Mouse (Mus musculus) midbrain, embryonic 10.5 days (tissue): ENCODE results near the gene Gm20388. TPM values are rescaled to one million over a fixed set of nuclear protein-coding genes. Genes with fewer than 3 reads are reported as not detected.

Experiments
- DNase-seq: peaks from one replicate; pipeline ENCODE4 v3.0.0-alpha.2; 2017; ENCODE audit warnings: low spot score
- H3K27ac ChIP-seq: fragments of 300-500 bp; sonication (generic); replicated peaks from 2 replicates; pipeline ENCODE4 v1.5.1; 2016; ENCODE audit warnings: mild to moderate bottlenecking
- H3K27me3 ChIP-seq: fragments of 300-500 bp; sonication (generic); 2 replicates; pipeline ENCODE4 v1.6.1; 2016; ENCODE audit warnings: low read depth, mild to moderate bottlenecking; ENCODE audit not compliant: poor library complexity, severe bottlenecking
- H3K36me3 ChIP-seq: fragments of 300-500 bp; sonication (generic); 2 replicates; pipeline ENCODE4 v1.6.1; 2016; ENCODE audit warnings: mild to moderate bottlenecking, moderate library complexity
- H3K4me1 ChIP-seq: fragments of 300-500 bp; sonication (generic); 2 replicates; pipeline ENCODE4 v1.6.1; 2016
- H3K4me3 ChIP-seq: fragments of 300-500 bp; sonication (generic); 2 replicates; pipeline ENCODE4 v1.5.1; 2016; ENCODE audit warnings: mild to moderate bottlenecking, moderate library complexity
- H3K9me3 ChIP-seq: fragments of 300-500 bp; sonication (generic); replicated peaks from 2 replicates; pipeline ENCODE4 v1.6.1; 2016; ENCODE audit warnings: mild to moderate bottlenecking
- WGBS: fragments of 180-500 bp; shearing (Covaris S2); methylation state at CpG from one replicate; pipeline ENCODE4 v1.1.7; 2016; 5-methylcytosine and 5-hydroxymethylcytosine counted together
- polyA plus RNA-seq: library from polyadenylated mRNA; unstranded; fragments of >200 nt; fragmentation: Nextera tagmentation; extraction: Ambion mirVana; gene quantifications from 2 replicates; pipeline ENCODE4 v1.2.1, GENCODE M21; 2016

The Gm20388 gene
- polyA plus RNA-seq, 1 experiment from 2014 or later: 7.1 TPM

GRCm38 (mm10) chr8:121950749-121951655 is 2040.4 kb downstream of the Gm20388 start:
- Histone ChIP-seq H3K9me3 (no peaks in the 10 kb centered on the region), H3K4me3 (peak overlapping the region; percentile 98), H3K36me3 (peaks cover 35% of the 10 kb centered on the region), H3K27me3 (0 out of 2 replicates have a peak, but pooled peaks cover 5% of the 10 kb centered on the region), H3K27ac (peak overlapping the region; percentile 97), H3K4me1 (peaks cover 54% of the 10 kb centered on the region)
- whole genome bisulfite sequencing: 1% methylated on average over 97 of the region's 97 CpGs
- DNase-seq: peak; percentile 61

- Histone ChIP-seq H3K27me3 (0 out of 2 replicates have a peak, but pooled peaks cover 4% of the 10 kb centered on the region), H3K4me3 (peak overlapping the region; percentile 98), H3K36me3 (peaks cover 41% of the 10 kb centered on the region), H3K27ac (peak overlapping the region; percentile 97), H3K4me1 (peaks cover 52% of the 10 kb centered on the region), H3K9me3 (no peaks in the 10 kb centered on the region)
- no peak for DNase-seq
- WGBS: 41% methylated on average over 7 of the region's 7 CpGs
Observed at GRCm38 (mm10) chr8:121951656-121952009, 2041.0 kb downstream of the Gm20388 start.

GRCm38 (mm10) chr8:121952122-121952521 is 2041.5 kb downstream of the Gm20388 start:
- H3K9me3 ChIP-seq: no peaks in the 10 kb centered on the region
- H3K36me3 ChIP-seq: peaks cover 41% of the 10 kb centered on the region
- peaks cover 47% of the 10 kb centered on the region for H3K4me1 ChIP-seq
- peak overlapping the region; percentile 98 for H3K4me3 ChIP-seq
- H3K27ac ChIP-seq: no peak overlapping the region
- no peak for DNase-seq
- H3K27me3 ChIP-seq: no peaks in the 10 kb centered on the region

- H3K9me3 ChIP-seq: no peaks in the 10 kb centered on the region
- H3K27ac ChIP-seq: no peak overlapping the region
- no peak for DNase-seq
- H3K4me3 ChIP-seq: peak overlapping the region; percentile 98; the same call in 1 of the 2 replicates
- peaks cover 43% of the 10 kb centered on the region for H3K36me3 ChIP-seq
- H3K27me3 ChIP-seq: no peaks in the 10 kb centered on the region
- peaks cover 41% of the 10 kb centered on the region for H3K4me1 ChIP-seq
- 90% methylated on average over 7 of the region's 7 CpGs for WGBS
Observed at GRCm38 (mm10) chr8:121952800-121953199, 2042.2 kb downstream of the Gm20388 start.

- Histone ChIP-seq H3K36me3 (peaks cover 43% of the 10 kb centered on the region), H3K27ac (no peak overlapping the region), H3K4me1 (peaks cover 34% of the 10 kb centered on the region), H3K9me3 (no peaks in the 10 kb centered on the region), H3K4me3 (no peak overlapping the region), H3K27me3 (no peaks in the 10 kb centered on the region)
- 81% methylated on average over 3 of the region's 3 CpGs for WGBS
- DNase-seq: no peak
Observed at GRCm38 (mm10) chr8:121953821-121954545, 2043.3 kb downstream of the Gm20388 start.

- peaks cover 35% of the 10 kb centered on the region for H3K4me1 ChIP-seq
Observed at GRCm38 (mm10) chr8:121954981-121955555, 2044.4 kb downstream of the Gm20388 start.

GRCm38 (mm10) chr8:121955825-121956500 is 2045.3 kb downstream of the Gm20388 start:
- no peak for DNase-seq
- peaks cover 50% of the 10 kb centered on the region for H3K36me3 ChIP-seq
- H3K4me1 ChIP-seq: peaks cover 33% of the 10 kb centered on the region
- H3K27ac ChIP-seq: no peak overlapping the region
- no peaks in the 10 kb centered on the region for H3K27me3 ChIP-seq
- no peak overlapping the region for H3K4me3 ChIP-seq
- WGBS: 79% methylated on average over 1 of the region's 1 CpGs
- no peaks in the 10 kb centered on the region for H3K9me3 ChIP-seq

More at GRCm38 (mm10) chr8:121954981-121955555, 2044.4 kb downstream of the Gm20388 start:
- no peaks in the 10 kb centered on the region for H3K9me3 ChIP-seq
- H3K4me3 ChIP-seq: no peak overlapping the region
- no peaks in the 10 kb centered on the region for H3K27me3 ChIP-seq
- no peak overlapping the region for H3K27ac ChIP-seq
- WGBS: 89% methylated on average over 10 of the region's 10 CpGs
- H3K36me3 ChIP-seq: peaks cover 46% of the 10 kb centered on the region
- no peak for DNase-seq

GRCm38 (mm10) chr8:121958395-121958794 is 2047.8 kb downstream of the Gm20388 start:
- Histone ChIP-seq H3K4me3 (no peak overlapping the region), H3K27me3 (no peaks in the 10 kb centered on the region), H3K4me1 (peaks cover 15% of the 10 kb centered on the region), H3K36me3 (peaks cover 42% of the 10 kb centered on the region), H3K9me3 (no peaks in the 10 kb centered on the region), H3K27ac (no peak overlapping the region)
- 94% methylated on average over 1 of the region's 1 CpGs for WGBS
- no peak for DNase-seq

- Histone ChIP-seq H3K9me3 (no peaks in the 10 kb centered on the region), H3K36me3 (peaks cover 18% of the 10 kb centered on the region), H3K27ac (no peak overlapping the region), H3K4me1 (peaks cover 32% of the 10 kb centered on the region), H3K27me3 (no peaks in the 10 kb centered on the region), H3K4me3 (no peak overlapping the region)
- 90% methylated on average over 3 of the region's 3 CpGs for WGBS
- no peak for DNase-seq
Observed at GRCm38 (mm10) chr8:121962892-121963291, 2052.3 kb downstream of the Gm20388 start.

GRCm38 (mm10) chr8:121964716-121965512 is 2054.3 kb downstream of the Gm20388 start:
- peaks cover 15% of the 10 kb centered on the region for H3K36me3 ChIP-seq
- peaks cover 29% of the 10 kb centered on the region for H3K4me1 ChIP-seq
- DNase-seq: no peak
- H3K27ac ChIP-seq: no peak overlapping the region
- H3K4me3 ChIP-seq: no peak overlapping the region
- H3K9me3 ChIP-seq: no peaks in the 10 kb centered on the region
- WGBS: 94% methylated on average over 8 of the region's 8 CpGs
- no peaks in the 10 kb centered on the region for H3K27me3 ChIP-seq

- Histone ChIP-seq H3K9me3 (no peaks in the 10 kb centered on the region), H3K27ac (peak overlapping the region; percentile 42), H3K4me3 (no peak overlapping the region), H3K36me3 (peaks cover 15% of the 10 kb centered on the region), H3K27me3 (no peaks in the 10 kb centered on the region), H3K4me1 (peaks cover 37% of the 10 kb centered on the region)
- 74% methylated on average over 5 of the region's 5 CpGs for WGBS
- no peak for DNase-seq
Observed at GRCm38 (mm10) chr8:121966110-121966509, 2055.5 kb downstream of the Gm20388 start.
